Mouse (Mus musculus) olfactory bulb, adult 2 months (tissue): ENCODE results near the gene Psmb4.
"Not testable (repeated sequence)": the region's sequence is repeated elsewhere in the genome, so short reads cannot be mapped to it uniquely, and the experiment has no call there.

Experiments used
- CTCF ChIP-seq: fragments of 200-500 bp; IDR thresholded peaks from 2 replicates; pipeline ENCODE4 v1.5.1; 2012; ENCODE audit warnings: low read depth, mild to moderate bottlenecking, low read length, moderate library complexity; ENCODE audit not compliant: insufficient read depth
- POLR2A ChIP-seq: fragments of 200-500 bp; IDR thresholded peaks from 2 replicates; pipeline ENCODE4 v1.6.1; 2012; ENCODE audit warnings: mild to moderate bottlenecking, low read depth, low read length, moderate library complexity; ENCODE audit not compliant: insufficient read depth

- TF ChIP-seq POLR2A, CTCF: not testable (repeated sequence)
These were observed 49.4 kb upstream of the Psmb4 start for GRCm38 (mm10) chr3:94936147-94936546.
